Mouse (Mus musculus) cerebellum, adult 18-20 months (tissue): ENCODE results near the gene Tas2r108.

ENCODE experiments used
- DNase-seq, 2 experiments: peaks; one replicate each; pipeline ENCODE4 v3.0.0; 2021

The Tas2r108 gene

GRCm38 (mm10) chr6:40493229-40493628 is at the start of gene Tas2r108:
Gene Tas2r108, plus strand, starts transcription at chr6:40493529.
- DNase-seq, result no peak

GRCm38 (mm10) chr6:40448626-40449025 is 44.7 kb upstream of the Tas2r108 start:
- no peak for DNase-seq

- DNase-seq, result no peak
Observed at GRCm38 (mm10) chr6:40454436-40455041, 38.8 kb upstream of the Tas2r108 start.

GRCm38 (mm10) chr6:40465710-40466109 is 27.6 kb upstream of the Tas2r108 start:
- no peak for DNase-seq

- peak; percentile 90 to 91 for DNase-seq
Observed at GRCm38 (mm10) chr6:40470916-40471719, 22.2 kb upstream of the Tas2r108 start, which contains the start of gene Ssbp1. Gene Ssbp1, plus strand, starts transcription at chr6:40471352.

GRCm38 (mm10) chr6:40471720-40472010 is 21.7 kb upstream of the Tas2r108 start:
- no peak for DNase-seq

GRCm38 (mm10) chr6:40476132-40476531 is 17.2 kb upstream of the Tas2r108 start:
- no peak for DNase-seq

- DNase-seq, result no peak
Observed at GRCm38 (mm10) chr6:40479705-40480104, 13.6 kb upstream of the Tas2r108 start.

- DNase-seq, result no peak
Observed at GRCm38 (mm10) chr6:40482318-40482717, 11.0 kb upstream of the Tas2r108 start.

- DNase-seq, result no peak
Observed at GRCm38 (mm10) chr6:40490933-40491332, 2.4 kb upstream of the Tas2r108 start, which contains the start of gene Tas2r137. Gene Tas2r137, plus strand, starts transcription at chr6:40491233.

- no peak for DNase-seq
Observed at GRCm38 (mm10) chr6:40519408-40519807, 26.1 kb downstream of the Tas2r108 start, which contains the start of gene Prss37. Gene Prss37, minus strand, starts transcription at chr6:40519508.
